Mouse (Mus musculus): ENCODE data around the gene Cebpb. TPM values are rescaled to one million over a fixed set of nuclear protein-coding genes. Genes with fewer than 3 reads are reported as not detected.
"Not testable (repeated sequence)": the region's sequence is repeated elsewhere in the genome, so short reads cannot be mapped to it uniquely, and the experiment has no call there.

Cebpb gene
- 108 and 122 TPM in 2 replicates for polyA plus RNA-seq (2015; fragmentation: Nextera tagmentation; extraction: Ambion mirVana)

DNA sequence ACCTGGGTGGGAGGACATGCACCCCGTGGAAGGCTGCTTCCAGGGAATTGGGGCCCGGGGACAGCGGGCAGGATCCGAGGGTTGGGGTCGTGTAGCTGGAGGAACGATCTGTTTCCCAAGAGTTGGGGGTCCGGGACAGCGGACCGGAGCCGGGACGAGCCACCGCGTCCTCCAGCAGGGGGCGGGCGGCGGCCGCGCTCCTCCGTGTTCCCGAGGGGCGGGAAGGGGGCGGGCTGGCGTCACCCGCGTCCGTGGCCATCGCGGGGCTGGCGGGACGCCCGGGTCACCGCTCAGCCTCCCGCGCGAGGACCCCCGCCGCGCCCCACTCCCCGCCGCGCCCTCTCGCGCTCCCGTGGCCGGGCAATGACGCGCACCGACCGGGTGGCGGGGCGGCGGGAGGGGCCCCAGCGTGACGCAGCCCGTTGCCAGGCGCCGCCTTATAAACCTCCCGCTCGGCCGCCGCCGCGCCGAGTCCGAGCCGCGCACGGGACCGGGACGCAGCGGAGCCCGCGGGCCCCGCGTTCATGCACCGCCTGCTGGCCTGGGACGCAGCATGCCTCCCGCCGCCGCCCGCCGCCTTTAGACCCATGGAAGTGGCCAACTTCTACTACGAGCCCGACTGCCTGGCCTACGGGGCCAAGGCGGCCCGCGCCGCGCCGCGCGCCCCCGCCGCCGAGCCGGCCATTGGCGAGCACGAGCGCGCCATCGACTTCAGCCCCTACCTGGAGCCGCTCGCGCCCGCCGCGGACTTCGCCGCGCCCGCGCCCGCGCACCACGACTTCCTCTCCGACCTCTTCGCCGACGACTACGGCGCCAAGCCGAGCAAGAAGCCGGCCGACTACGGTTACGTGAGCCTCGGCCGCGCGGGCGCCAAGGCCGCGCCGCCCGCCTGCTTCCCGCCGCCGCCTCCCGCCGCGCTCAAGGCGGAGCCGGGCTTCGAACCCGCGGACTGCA, at the start of gene Cebpb:
Cebpb (plus strand) TSS at position 418 of the 954 bp plus-strand sequence.
- H3K4me2 ChIP-seq (replicated peaks; ENCODE audit: low read depth, low read length): peak within 1 kb of the TSS; percentile 75
- ATAC-seq: peak; percentile 84
- TF ChIP-seq CTCF (IDR thresholded peaks at IDR 0.05): peak; percentile 77
- TF ChIP-seq EP300 (IDR thresholded peaks at IDR 0.05): no peak
- H3K27ac ChIP-seq (ENCODE audit: low read length): peak within 1 kb of the TSS; percentile 98
- H3K9ac ChIP-seq (replicated peaks; ENCODE audit: low read depth): peak within 1 kb of the TSS; percentile 93
- no peaks in the 10 kb centered on the region for H3K9me3 ChIP-seq (ENCODE audit: low read length)
- H3K36me3 ChIP-seq (ENCODE audit: insufficient read depth, low read length): peaks cover 16% of the 10 kb centered on the region
- no peaks in the 10 kb centered on the region for H3K27me3 ChIP-seq (replicated peaks; ENCODE audit: insufficient read depth, low read length)
- H3K4me3 ChIP-seq (ENCODE audit: low read depth, low read length): peak within 1 kb of the TSS; percentile 81
- WGBS: 2% methylated on average over 78 of the region's 147 CpGs
- no peaks in the 10 kb centered on the region; the same call in 1 of the 2 replicates for H3K4me1 ChIP-seq (ENCODE audit: insufficient read depth, low read depth, low read length)
- DNase-seq (ENCODE audit: low spot score): peak; percentile 94

DNA sequence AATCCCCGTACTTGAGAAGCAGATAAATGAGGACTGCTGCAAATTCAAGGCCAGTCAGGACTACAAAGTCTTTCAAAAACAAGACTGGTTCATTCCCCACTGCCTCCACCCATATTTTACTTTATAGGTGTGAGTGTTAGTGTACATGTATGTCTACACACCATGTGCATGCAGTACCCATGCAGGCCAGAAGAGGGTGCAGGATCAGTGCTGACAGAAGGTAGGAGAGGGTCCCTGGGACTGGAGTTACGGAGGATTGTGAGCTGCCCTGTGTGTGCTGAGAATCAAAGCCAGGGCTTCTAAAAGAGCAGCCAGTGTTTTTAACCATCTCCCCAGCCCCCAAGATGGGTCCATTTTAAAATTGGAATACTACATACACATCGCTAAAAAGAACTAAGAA, 48.4 kb upstream of the Cebpb start:
- no peak overlapping the region for H3K9ac ChIP-seq (replicated peaks; ENCODE audit: low read depth)
- no peak overlapping the region for H3K4me2 ChIP-seq (replicated peaks; ENCODE audit: low read depth, low read length)
- no peaks in the 10 kb centered on the region for H3K27me3 ChIP-seq (replicated peaks; ENCODE audit: insufficient read depth, low read length)
- no peaks in the 10 kb centered on the region; the same call in 1 of the 2 replicates for H3K36me3 ChIP-seq (ENCODE audit: insufficient read depth, low read length)
- H3K27ac ChIP-seq (ENCODE audit: low read length): no peak overlapping the region
- WGBS: 79% methylated on average over 3 of the region's 3 CpGs
- no peaks in the 10 kb centered on the region for H3K4me1 ChIP-seq (ENCODE audit: insufficient read depth, low read depth, low read length)
- H3K4me3 ChIP-seq (ENCODE audit: low read depth, low read length): no peak overlapping the region
- H3K9me3 ChIP-seq (ENCODE audit: low read length): no peaks in the 10 kb centered on the region
- ATAC-seq (no peak), DNase-seq (ENCODE audit: low spot score) (peak; percentile 50)
- TF ChIP-seq CTCF (IDR thresholded peaks at IDR 0.05): peak; percentile 81
- no peak for TF ChIP-seq EP300 (IDR thresholded peaks at IDR 0.05)

GRCm38 (mm10) chr2:167641337-167641736, 47.4 kb upstream of the Cebpb start:
- TF ChIP-seq EP300 (IDR thresholded peaks at IDR 0.05) (no peak), CTCF (IDR thresholded peaks at IDR 0.05) (peak; percentile 87)
- ATAC-seq (peak; percentile 66), DNase-seq (ENCODE audit: low spot score) (peak; percentile 66)
- H3K4me2 ChIP-seq (replicated peaks; ENCODE audit: low read depth, low read length): no peak overlapping the region
- H3K36me3 ChIP-seq (ENCODE audit: insufficient read depth, low read length): no peaks in the 10 kb centered on the region; the same call in 1 of the 2 replicates
- no peak overlapping the region for H3K27ac ChIP-seq (ENCODE audit: low read length)
- 44% methylated on average over 8 of the region's 8 CpGs for WGBS
- no peaks in the 10 kb centered on the region for H3K9me3 ChIP-seq (ENCODE audit: low read length)
- H3K9ac ChIP-seq (replicated peaks; ENCODE audit: low read depth): no peak overlapping the region
- H3K27me3 ChIP-seq (replicated peaks; ENCODE audit: insufficient read depth, low read length): no peaks in the 10 kb centered on the region
- no peaks in the 10 kb centered on the region for H3K4me1 ChIP-seq (ENCODE audit: insufficient read depth, low read depth, low read length)
- H3K4me3 ChIP-seq (ENCODE audit: low read depth, low read length): no peak overlapping the region

GRCm38 (mm10) chr2:167642164-167642563, 46.6 kb upstream of the Cebpb start:
- Histone ChIP-seq H3K27me3 (replicated peaks; ENCODE audit: insufficient read depth, low read length) (no peaks in the 10 kb centered on the region), H3K9me3 (ENCODE audit: low read length) (no peaks in the 10 kb centered on the region), H3K4me3 (ENCODE audit: low read depth, low read length) (no peak overlapping the region), H3K9ac (replicated peaks; ENCODE audit: low read depth) (no peak overlapping the region), H3K27ac (ENCODE audit: low read length) (no peak overlapping the region), H3K4me1 (ENCODE audit: insufficient read depth, low read depth, low read length) (no peaks in the 10 kb centered on the region), H3K4me2 (replicated peaks; ENCODE audit: low read depth, low read length) (no peak overlapping the region), H3K36me3 (ENCODE audit: insufficient read depth, low read length) (no peaks in the 10 kb centered on the region; the same call in 1 of the 2 replicates)
- no peak for TF ChIP-seq EP300 (IDR thresholded peaks at IDR 0.05)
- no peak for TF ChIP-seq CTCF (IDR thresholded peaks at IDR 0.05)
- 89% methylated on average over 6 of the region's 6 CpGs for WGBS
- ATAC-seq (no peak), DNase-seq (ENCODE audit: low spot score) (no peak)

- not testable (repeated sequence) for ATAC-seq; H3K4me1 ChIP-seq (ENCODE audit: insufficient read depth, low read depth, low read length); H3K36me3 ChIP-seq (ENCODE audit: insufficient read depth, low read length); H3K27ac ChIP-seq (ENCODE audit: low read length); H3K9me3 ChIP-seq (ENCODE audit: low read length); H3K4me2 ChIP-seq (replicated peaks; ENCODE audit: low read depth, low read length); H3K27me3 ChIP-seq (replicated peaks; ENCODE audit: insufficient read depth, low read length); DNase-seq (ENCODE audit: low spot score); H3K4me3 ChIP-seq (ENCODE audit: low read depth, low read length); H3K9ac ChIP-seq (replicated peaks; ENCODE audit: low read depth)
- 82% methylated on average over 12 of the region's 13 CpGs for WGBS
These were observed 45.2 kb upstream of the Cebpb start for GRCm38 (mm10) chr2:167643356-167644052.

GRCm38 (mm10) chr2:167646411-167646810, 42.3 kb upstream of the Cebpb start:
- H3K9ac ChIP-seq (replicated peaks; ENCODE audit: low read depth): no peak overlapping the region
- DNase-seq (ENCODE audit: low spot score) (peak; percentile 32), ATAC-seq (no peak)
- TF ChIP-seq EP300 (IDR thresholded peaks at IDR 0.05) (no peak), CTCF (IDR thresholded peaks at IDR 0.05) (peak; percentile 57)
- no peaks in the 10 kb centered on the region; the same call in 1 of the 2 replicates for H3K36me3 ChIP-seq (ENCODE audit: insufficient read depth, low read length)
- H3K27me3 ChIP-seq (replicated peaks; ENCODE audit: insufficient read depth, low read length): no peaks in the 10 kb centered on the region
- H3K9me3 ChIP-seq (ENCODE audit: low read length): no peaks in the 10 kb centered on the region
- WGBS: 64% methylated on average over 4 of the region's 4 CpGs
- H3K4me1 ChIP-seq (ENCODE audit: insufficient read depth, low read depth, low read length): no peaks in the 10 kb centered on the region
- no peak overlapping the region for H3K27ac ChIP-seq (ENCODE audit: low read length)
- no peak overlapping the region for H3K4me2 ChIP-seq (replicated peaks; ENCODE audit: low read depth, low read length)
- no peak overlapping the region for H3K4me3 ChIP-seq (ENCODE audit: low read depth, low read length)

All from lung, postnatal 0 days (tissue).